Mouse (Mus musculus) adrenal gland, postnatal 10 days (tissue): ENCODE measurements at regions not wholly inside any gene's neighbourhood (a gene's known extent, or its start where the extent isn't known, plus 50 kb on each side); places are given as distances from the start of the nearest gene placed in this dataset.

ENCODE experiments used
- DNase-seq: peaks from one replicate; pipeline ENCODE4 v3.0.0; 2021; ENCODE audit warnings: mixed read lengths

DNA sequence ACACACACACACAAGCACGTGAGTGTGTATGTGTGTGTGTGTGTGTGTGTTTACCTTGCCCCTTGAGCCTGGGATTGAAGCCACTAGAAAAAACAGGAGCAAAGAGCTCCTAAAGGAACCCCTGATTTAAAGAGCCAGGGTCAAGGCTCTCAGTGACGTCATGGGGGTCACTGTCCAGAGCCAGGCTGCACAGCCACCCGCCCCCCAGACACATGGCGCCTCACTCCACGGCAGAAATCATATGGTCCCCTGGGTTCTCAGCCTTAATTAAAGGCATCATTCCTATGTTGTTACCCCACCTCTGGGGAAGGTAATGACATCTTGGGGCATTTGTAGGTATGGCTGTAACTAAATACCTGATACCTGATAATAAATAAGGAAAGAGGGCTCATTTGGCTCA lies 224.9 kb upstream of the Irx5 start:
- no peak for DNase-seq

DNA sequence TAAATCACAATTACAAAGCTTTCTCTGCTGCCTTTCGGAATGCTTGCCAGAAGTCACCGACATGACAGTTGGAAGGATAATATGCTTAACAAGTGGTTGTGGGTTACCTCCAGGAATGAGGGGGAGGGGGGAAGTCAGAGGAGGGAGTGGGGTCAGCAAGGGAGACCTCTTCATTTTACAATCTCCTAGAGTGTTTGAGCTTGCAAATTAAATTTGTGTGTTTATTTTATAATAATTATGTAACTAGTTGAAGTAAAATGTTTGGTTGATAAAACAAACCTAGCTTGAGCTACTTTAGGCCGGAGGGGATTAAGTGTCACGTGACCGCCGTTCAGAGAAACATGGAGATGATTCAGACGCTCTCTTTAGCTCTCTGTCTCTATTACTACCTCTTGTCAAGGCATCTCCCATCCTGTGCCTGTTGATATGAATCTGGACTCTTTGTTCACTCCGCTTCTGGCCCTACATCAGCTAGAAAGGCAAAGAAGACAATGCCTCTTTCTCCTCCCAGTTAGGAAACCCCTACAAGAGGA lies 227.3 kb upstream of the Irx5 start:
- DNase-seq, result no peak

DNA sequence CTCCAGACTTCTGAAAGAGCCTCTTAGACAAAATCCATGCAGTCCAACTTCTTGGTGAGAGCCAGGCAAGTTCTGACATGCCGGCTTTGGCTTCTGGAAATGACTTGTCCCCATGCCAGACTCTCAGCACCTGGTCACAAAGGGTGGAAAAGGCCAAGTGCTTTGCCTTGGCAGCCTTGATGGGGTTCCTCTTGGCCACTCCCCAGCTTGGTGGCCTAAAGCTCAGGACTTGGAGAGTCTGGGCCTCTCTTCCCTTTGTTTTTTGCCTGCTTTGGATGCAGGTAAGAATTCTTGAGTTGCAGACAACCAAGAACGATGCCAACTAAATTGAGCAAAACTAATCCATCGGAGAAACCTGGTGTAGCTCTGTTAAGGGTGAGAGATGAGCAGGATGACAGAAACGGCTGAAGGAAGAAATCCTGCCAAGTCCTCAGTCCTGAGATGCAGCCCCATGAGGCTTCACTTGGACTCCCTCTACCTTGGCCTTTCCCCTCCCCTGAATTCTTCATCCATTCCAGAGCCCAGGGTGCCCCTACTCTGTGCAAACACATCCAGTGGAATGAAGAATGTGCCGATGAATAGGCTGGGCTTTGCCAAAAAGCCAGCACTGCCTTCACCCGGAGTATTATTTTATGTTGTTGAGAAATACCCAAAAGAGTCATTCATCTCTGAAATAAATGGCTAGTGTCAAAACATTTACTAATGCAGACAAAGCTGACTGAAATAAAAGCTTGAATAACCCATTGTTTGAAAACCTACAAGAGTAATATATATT lies 228.0 kb upstream of the Irx5 start:
- peak; percentile 43 for DNase-seq

DNA sequence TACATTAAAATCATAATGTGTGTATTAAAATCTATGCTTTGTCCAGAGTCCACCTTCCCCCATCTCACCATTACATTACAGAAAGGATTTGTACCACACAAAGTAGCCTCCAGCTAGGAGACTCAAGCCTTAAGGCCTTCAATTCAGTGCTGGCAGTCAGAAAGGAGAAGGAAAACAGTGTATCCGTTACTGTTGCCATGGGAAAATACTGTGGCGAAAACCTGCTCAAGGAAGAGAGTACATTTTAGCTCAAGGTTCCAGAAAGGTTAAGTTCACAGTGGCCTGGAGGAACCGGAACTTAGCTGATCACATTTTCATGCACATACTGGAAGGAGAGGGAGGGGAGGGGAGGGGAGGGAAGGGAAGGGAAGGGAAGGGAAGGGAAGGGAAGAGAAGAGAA lies 231.8 kb upstream of the Irx5 start:
- no peak for DNase-seq

DNA sequence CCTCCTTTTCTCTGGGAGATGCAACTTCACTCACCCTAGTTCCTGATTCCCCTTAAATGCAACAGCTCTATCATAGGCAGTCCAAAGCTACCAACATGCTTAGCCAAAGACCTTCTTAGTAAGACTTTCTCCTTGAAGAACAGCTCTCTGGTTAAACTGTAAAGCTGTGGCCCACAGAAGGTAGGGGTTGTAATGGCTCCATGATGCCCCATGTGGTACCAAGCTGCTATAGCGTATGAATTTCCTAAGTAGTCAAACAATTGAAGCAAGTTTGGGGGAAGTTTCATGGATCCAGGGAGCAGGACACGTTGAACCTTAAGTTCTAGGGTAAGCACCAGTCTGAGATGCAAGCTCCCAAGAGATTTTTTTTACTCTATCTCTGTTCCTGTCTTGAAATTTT lies 236.1 kb upstream of the Irx5 start:
- DNase-seq, result no peak

DNA sequence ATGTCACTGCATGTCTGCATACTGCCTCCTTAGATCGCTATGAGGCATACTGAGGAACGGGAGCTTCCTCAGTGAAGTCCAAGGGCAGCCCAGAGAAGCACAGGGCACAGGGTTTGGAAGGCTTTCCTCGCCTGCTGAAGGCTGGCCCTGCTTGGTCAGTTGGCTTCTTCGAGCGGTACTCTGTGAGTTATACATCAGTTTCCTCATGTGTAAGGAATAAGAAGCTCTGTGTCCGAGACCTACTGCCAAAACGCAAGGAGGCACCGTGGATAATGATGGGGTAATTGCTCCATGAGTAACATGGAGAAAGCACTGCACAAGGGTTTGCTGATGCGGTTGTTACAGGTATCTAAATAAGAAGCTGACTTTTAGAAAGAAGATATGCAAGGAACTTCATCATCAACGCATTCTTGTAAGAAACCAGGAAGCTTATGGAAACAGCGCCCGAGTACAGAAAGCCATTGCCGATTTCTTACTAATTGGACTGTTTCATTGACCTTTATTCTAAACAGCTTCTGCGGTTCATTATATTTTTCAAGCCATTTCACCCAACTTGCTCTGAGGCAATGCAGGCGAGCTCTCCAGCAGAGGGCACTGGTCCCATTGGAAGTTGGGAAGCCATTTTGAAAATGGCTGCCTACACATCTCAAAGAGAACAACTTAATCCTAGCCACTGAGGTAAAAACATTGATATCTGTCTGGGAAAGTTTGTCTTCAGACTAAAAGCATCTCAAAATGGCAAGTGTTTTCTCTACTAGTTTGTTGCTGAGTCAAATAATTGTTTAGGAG lies 241.8 kb upstream of the Irx5 start:
- no peak for DNase-seq

DNA sequence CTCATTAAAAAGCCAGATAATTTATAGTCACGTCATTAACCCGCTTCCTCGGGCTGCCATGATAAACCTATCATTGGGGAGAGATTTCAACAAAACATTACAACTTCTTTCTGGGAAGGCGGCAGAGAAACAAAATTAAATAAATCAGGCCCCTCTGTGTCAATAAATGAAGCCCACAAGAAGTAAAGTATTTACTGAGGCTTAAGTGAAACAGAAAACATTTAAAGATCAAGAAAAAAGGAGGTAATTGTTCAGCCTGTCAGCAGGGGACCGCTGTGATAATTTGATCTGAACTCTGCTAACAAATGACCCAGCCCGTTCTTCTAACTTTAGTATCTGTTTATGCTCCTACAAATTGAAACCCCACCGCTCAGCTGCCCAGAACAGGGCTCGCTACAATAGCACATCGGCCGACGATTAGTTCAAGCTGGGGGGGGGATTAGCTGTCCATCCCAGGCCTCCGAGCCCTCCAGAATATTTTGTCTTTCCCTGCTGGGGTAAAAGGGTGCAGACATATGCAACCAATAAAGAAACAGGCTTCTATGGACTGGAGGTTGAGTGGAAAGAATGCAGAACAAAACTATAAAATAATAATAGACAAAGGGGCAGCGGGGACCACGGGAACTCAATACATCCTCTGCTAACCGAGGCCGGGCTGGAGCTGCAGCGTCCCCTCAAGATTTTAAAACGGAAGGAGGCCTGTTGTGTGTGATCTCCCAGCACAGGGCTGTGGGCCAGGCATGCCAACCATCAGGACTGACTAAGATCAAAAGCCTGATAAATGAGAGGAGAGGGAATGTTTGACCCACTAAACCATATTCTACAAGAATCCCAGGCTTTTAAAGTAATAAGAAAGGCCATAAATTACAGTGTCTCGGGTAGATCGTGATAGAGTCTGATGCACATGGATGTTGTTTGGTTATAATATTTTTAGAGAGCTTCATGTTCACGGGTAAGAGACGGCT lies 242.8 kb upstream of the Irx5 start:
- no peak for DNase-seq

DNA sequence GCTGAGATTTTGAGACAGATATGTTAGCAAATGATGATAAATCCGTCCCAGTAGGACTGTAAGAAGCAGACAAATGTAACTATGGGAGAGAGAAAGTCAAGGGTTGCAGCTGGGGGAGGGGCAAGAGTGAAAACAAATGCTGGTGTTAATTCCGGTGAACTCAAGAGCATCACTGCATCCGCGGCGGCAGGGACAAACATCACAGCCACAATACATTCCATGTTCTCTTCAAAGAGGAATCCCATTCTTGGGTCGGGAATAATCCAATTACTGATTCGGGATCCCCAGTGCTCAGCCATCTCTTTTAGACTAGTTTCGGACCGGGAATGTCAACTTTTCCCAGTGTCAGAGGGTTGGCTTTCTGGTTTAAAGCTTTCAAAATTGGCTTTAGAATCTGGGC lies 243.5 kb upstream of the Irx5 start:
- no peak for DNase-seq

DNA sequence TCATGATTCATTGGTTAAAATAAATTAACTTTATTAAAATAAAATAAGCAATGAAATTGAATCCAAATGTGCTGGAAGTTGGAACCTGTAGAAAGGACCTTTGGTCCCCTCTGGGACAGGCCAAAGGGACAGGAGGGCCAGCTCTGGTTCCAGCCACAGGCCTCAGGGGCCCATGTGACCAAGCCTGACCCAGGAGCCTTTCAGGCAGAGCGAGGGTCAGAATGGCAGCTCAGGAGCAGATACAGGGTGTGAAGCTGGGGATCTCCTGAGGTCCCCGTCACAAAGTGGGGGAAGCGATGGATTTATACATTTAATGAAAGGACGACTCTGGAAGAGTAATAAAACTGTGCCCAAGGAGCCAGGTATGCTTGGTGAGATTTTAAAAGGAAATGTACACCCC lies 244.0 kb upstream of the Irx5 start:
- DNase-seq, result no peak

DNA sequence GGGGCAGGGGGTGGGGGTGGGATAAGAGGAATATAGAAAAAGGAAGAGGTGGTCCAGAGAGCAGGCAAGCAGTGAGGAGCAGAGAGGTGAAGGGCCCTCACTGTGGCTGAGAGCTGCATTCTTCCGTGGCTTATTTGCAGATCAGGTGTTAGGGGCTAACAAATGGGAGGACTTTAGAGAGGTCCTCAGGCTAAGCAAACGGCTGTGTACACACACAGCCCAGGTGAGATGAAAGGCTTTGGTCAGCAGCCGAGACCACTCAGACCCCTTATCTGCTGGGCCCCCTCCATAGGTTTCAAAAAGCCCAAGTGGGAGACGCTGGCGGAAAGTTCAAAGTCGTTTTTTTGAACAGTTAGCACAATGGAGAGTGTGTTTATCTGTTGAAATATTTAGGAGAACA lies 252.9 kb upstream of the Irx5 start:
- no peak for DNase-seq

DNA sequence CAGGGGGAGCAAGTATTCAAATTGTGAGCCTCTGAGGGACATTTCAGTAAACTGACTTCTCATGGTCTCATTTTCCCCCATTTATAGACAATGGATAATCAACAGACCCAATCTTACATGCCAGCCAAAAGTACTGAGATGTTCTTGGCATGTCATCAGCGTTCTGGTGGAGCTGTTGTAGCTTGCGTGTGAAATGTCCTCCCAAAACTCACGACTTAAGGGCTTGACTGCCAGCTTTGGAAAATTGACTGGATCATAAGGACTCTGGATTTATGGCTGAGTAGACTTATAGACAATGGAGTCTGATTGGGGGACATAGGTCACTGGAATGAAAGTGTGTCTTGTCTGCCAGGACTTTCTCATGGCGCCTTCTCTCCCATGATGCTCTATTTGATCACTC lies 254.9 kb upstream of the Irx5 start:
- DNase-seq, result no peak

DNA sequence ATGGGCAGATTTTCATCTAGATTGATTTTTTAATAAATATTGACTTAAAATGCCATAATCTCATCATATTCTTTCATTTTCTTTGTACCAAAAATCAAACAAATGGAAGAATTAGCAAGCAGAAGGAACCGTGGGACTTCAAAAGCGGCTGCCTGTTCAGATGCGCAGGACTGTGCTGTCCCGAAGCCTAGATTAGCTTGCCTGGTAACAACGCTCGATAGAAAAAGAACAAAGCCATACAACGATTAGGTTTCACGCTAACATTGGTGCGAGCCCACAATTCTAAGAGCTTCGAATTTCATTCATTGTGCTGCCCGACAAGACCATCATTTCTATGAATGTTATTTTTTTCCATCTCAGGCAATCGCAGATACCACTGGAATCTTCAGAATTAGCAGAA lies 262.1 kb upstream of the Irx5 start:
- DNase-seq, result no peak

DNA sequence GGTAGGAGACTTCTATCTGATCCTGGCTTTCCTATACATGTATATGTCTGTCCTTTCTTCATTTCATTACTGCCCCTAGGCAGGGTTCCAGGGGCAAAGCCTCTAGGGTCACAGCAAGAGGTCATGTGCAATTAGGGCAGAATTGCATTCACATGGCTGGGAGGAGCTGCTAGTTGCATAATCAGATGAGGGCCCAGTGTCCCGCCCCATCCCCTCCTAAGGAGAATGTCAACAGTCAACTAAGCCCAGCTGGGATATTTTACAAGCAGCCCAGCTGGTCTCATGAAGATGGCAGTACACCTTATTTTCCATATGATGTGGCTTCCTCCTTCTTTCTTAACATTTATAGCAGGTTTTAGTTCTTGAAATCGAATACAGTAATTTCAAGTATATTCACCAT lies 273.3 kb upstream of the Irx5 start:
- DNase-seq, result no peak

DNA sequence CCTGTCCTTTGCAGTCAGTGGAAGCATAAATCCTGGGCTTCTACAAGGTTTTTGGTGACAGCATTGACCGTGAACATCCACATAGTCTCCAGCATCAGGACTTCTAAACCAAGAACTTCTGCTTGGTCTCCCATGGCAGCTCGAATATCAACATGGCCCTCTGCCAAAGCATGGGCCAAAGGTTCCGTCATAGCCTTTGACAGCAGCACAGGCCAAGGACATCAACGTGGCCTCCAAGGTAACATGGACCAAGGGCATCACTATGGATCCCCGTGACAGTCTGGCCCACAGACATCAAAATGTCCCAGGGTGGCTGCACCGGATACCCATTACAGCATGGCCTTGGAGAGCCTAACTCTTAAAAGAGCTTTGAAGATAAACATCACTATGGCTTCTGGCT lies 275.5 kb upstream of the Irx5 start:
- DNase-seq, result peak; percentile 53

DNA sequence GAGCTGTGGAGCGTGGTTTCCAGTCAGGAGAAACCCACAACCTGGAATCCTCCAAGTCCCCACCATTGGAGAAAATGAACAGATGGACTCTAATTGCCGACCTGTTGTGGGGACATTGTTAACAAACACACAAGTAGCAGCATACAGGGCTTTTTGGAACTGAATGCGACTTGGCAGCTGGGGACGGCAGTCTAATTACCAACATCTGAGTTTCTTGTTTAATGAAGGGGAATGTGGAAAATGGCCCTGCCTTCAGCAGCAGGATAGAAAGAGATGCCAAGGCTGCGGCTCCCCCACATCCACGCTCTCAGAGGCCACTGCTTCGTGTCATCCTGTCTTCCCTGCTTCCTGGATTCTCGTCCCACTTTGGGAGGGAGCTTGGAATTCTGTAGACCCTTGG lies 276.6 kb upstream of the Irx5 start:
- no peak for DNase-seq

DNA sequence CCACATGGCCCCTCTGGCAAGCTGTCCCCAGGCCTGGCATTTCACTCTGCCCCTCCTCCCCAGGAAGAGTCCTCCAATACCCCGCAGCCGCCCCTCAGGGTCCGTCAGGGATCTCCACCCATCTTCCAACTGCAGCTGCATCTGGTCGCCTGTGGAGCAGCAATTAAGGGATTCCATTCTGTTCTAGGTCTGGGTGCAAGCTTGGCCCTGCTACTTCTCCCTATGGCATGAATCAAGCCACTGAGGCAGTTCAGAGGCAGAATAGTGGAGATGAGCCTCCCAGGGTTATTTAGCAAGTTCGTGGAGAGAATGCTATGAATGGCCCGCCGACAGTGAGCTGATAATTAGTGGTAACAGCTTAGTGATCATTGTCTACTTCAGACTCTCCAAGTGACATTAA lies 275.7 kb upstream of the Irx3 start:
- no peak for DNase-seq

DNA sequence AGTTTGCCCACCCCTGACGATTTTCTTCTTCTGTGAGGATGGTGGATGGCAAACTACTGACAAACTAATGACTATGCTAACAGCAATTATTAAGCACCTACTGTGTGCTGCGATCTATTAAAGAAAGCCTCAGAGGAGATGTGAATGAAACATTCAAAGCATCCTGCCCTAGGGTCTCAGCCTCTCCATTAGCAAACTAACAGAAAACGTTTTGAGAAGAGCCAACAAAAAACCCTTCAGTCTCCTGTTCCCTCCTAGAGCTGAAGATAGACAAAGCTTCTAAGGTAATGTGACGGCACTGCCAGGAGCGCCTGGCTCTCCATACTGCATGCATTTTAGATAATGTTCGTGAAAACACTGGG lies 270.4 kb upstream of the Irx3 start:
- no peak for DNase-seq

DNA sequence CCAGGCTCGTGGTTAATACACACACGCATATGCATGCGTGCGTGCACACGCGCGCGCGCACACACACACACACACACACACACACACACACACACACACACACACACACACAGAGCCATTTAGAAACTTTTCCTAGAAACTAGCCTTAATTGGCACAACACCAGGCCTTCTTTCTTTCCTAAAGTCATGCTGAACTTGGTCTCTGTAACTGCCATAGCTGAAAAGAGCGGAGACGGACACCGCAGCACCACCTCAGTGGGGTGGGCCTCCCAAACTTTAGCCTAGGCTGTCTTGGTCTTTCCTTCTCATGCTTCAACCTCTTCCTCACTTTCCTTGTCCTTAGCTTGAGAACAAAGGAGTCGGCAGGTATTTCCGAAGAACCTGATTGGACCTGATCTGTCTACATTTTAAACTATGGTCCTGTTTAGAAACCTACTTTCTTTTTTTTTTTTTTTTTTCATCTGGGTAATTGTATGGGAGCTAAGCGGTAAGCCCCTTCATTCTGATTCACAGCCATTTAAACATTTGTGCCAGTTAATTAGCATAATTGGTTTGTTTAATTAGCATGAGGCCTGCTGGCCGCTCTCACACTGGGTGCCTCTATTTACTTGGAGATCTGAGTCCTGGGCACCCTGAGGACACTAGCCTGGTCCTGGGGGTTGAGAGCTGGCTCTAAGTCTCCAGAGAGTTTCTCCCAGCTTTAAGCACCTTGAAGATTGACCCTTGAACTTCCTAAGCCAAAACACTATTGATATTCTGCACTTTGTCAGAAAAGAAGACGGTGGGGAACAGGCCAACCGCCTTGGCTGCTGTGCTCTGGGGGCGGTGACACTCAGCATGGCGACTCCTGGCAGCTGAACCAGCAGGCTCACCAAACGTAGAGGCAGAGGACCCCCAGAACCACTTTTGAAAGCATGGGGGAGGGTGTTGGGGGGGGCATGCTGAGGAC lies 269.7 kb upstream of the Irx3 start:
- no peak for DNase-seq

DNA sequence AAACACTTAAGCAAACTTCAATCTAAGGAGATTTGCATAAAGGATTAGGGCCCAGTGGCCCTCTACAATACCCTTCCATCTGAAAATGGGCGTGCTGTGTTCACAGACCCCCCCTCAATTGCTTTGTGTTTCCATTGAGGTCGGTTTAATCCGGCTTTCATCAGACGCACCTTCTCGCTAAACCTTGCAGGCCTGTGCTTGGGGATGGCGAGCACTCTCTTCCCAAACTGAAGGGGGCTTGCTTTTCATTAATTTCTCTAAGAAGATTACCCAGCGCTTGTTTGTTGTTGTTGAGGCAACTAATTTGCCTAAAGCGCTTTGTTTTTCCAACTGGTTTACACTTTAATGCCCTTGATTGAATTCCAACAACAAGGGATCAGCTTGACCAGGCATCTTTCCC lies 268.8 kb upstream of the Irx3 start:
- no peak for DNase-seq

DNA sequence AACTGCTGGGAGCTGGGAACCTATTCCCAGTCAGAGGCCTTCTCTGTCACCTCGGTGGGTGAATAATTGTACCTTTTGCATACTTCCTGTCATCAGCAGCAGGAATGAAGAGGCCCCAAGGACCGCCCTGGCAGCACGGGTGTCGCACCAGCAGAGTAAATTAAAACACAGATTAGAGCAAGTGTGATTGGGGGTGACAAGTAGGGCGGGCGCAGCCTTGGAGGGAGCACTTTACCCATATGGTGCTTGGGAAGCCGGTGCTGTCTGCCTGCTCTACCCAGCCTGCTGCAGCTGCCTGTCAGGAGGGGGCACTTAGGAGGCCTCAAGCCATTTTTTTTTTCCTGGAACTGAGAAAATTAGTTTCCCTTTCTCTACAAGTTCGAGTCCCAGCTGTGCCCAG lies 264.6 kb upstream of the Irx3 start:
- no peak for DNase-seq

DNA sequence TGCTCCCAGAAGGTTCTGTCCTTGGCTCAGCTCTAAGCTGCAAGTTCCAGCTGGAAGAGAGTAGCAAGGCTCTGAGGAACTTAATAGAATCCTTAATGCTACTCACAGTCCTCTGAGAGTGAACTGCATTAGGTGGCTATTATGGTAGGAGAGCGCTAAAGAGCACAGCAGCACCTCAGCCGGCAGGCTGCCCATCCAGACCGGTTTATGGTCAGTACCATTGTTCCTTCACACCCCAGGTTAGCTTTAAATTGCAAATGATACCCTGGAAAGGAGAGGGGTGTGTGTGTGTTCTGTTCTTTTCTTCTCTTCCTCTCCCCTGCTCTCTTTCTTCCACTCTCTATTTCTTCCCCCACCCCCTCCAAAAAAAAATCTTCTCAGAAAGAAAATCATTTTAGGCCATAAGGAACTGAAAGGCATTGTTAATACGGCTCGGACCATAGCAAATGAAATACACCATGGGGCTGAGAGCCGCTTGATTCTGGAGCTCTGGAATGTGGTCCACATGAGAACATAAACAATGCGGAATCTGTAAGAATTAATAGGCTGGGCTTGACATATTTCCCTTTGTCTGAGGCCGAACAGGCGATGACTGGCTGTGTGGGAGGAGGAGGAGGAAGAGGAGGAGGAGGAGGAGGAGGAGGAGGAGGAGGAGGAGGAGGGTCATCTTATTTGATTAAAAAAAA lies 263.8 kb upstream of the Irx3 start:
- DNase-seq, result no peak
